Mouse (Mus musculus) hindbrain, postnatal 0 days (tissue): Measurements from ENCODE around the gene Hnrnpd. TPM values are rescaled to one million over a fixed set of nuclear protein-coding genes. Genes with fewer than 3 reads are reported as not detected.

ENCODE experiments used
- ATAC-seq: fragments of 200-750 bp; cut with Nextera tagmentation; 2 replicates; pipeline ENCODE4 v1.8.0; 2017; ENCODE audit warnings: mild to moderate bottlenecking, moderate TSS enrichment, moderate library complexity
- DNase-seq: peaks from one replicate; pipeline ENCODE4 v3.0.0-alpha.2; 2015; ENCODE audit warnings: low spot score
- H3K27ac ChIP-seq: fragments of 300-500 bp; sonication (generic); 2 replicates; pipeline ENCODE4 v1.5.1; 2014; ENCODE audit warnings: mild to moderate bottlenecking
- H3K27me3 ChIP-seq: fragments of 300-500 bp; sonication (generic); 2 replicates; pipeline ENCODE4 v1.6.1; 2014; ENCODE audit warnings: low read length, mixed read lengths; ENCODE audit not compliant: insufficient read depth
- H3K36me3 ChIP-seq: fragments of 300-500 bp; sonication (generic); 2 replicates; pipeline ENCODE4 v1.6.1; 2014; ENCODE audit warnings: low read length, mixed read lengths; ENCODE audit not compliant: insufficient read depth
- H3K4me1 ChIP-seq: fragments of 300-500 bp; sonication (generic); 2 replicates; pipeline ENCODE4 v1.6.1; 2014; ENCODE audit warnings: antibody characterized with exemption, low read length, mixed read lengths; ENCODE audit not compliant: insufficient read depth
- H3K4me2 ChIP-seq: fragments of 300-500 bp; sonication (generic); 2 replicates; pipeline ENCODE4 v1.6.1; 2014; ENCODE audit warnings: low read depth, mild to moderate bottlenecking, low read length, moderate library complexity, mixed read lengths
- H3K4me3 ChIP-seq: fragments of 300-500 bp; sonication (generic); 2 replicates; pipeline ENCODE4 v1.5.1; 2014; ENCODE audit warnings: low read length
- H3K9ac ChIP-seq: fragments of 300-500 bp; sonication (generic); replicated peaks from 2 replicates; pipeline ENCODE4 v1.6.1; 2014; ENCODE audit warnings: mild to moderate bottlenecking, low read length, moderate library complexity, mixed read lengths
- H3K9me3 ChIP-seq: fragments of 300-500 bp; sonication (generic); 2 replicates; pipeline ENCODE4 v1.6.1; 2016; ENCODE audit warnings: low read length, mixed read lengths
- CTCF ChIP-seq: IDR thresholded peaks from 2 replicates; pipeline ENCODE4 v1.5.1; 2016; ENCODE audit warnings: antibody characterized with exemption, control low read depth, low read depth
- WGBS: fragments of 180-500 bp; shearing (Covaris S2); extraction: QIAGEN DNeasy Blood & Tissue Kit; methylation state at CpG from one replicate; pipeline ENCODE4 v1.1.7; 2014; 5-methylcytosine and 5-hydroxymethylcytosine counted together
- polyA plus RNA-seq: library from polyadenylated mRNA; unstranded; fragments of >200 nt; fragmentation: Nextera tagmentation; extraction: Ambion mirVana; gene quantifications from 2 replicates; pipeline ENCODE4 v1.2.1, GENCODE M21; 2015
- total RNA-seq: library from RNA; depleted of rRNA; stranded (reverse); fragments of >200 nt; gene quantifications from 2 replicates; pipeline ENCODE4 v1.2.3, GENCODE M21; 2014; rRNA removed

Gene Hnrnpd
- total RNA-seq (28.6 and 30.2 TPM in 2 replicates), polyA plus RNA-seq (95.9 and 103 TPM in 2 replicates)

DNA sequence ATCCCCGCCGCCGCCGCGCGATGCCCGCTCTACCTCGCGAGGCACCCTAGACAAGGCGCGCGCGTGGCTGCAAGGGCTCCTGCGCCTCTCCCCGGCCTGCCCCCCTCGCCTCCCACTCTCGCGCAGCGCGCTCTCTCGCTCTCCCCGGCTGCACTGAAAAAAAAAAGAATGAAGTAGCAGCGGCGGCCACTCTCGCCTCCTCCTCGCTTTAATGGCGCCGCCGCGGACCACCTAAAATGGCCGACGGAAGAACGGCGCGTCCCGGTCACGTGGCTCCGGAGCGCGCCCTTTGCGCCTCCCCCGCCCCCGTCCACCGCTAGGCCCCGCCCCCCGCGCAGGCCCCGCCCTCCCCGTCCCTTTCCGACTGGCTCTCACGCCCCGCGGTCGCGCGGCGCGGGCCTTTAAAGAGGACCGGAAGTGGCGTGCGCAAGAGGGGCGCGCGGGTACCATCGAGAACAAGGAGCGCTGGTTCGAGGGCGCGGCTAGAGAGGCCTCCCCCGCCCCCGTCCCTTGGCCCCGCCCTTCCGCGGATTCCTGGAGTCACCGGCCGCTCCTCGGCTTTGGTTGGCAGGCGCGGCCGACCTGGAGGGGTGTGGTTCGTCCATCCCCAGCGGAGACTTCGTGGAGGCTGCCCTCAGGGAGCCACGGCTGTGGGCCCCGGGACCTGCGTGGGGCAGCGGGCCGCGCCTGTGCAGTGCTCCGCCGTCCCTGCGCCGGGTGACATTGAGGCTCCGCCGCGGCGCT, at the start of gene Hnrnpd, which contains the start of gene 4930524J08Rik:
TSS of gene Hnrnpd (minus strand) at position 240 of the 744 bp plus-strand sequence.
TSS of gene 4930524J08Rik (plus strand) at position 363 of the 744 bp plus-strand sequence.
- H3K4me1 ChIP-seq, result peaks cover 13% of the 10 kb centered on the region
- peak; percentile 99 for ATAC-seq

DNA sequence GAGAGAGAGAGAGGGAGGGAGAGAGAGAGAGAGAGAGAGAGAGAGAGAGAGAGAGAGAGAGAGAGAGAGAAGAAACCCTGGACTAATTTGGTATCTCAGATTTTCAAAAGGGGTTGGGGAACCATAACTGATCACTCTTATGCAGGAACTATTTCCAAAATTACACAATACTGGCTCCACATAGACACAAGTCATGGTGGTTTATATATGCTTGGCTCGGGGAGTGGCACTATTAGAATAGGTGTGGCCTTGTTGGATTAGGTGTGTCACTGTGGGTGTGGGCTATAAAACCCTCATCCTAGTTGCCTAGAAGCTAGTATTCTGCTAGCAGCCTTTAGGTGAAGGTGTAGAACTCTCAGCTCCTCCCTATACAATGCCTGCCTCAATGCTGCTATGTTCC, 46.1 kb upstream of the Hnrnpd start:
- Histone ChIP-seq H3K9me3 (0 out of 2 replicates have a peak, but pooled peaks cover 4% of the 10 kb centered on the region), H3K4me1 (no peaks in the 10 kb centered on the region), H3K27ac (no peak overlapping the region), H3K36me3 (no peaks in the 10 kb centered on the region), H3K9ac (no peak overlapping the region), H3K27me3 (no peaks in the 10 kb centered on the region), H3K4me2 (no peak overlapping the region), H3K4me3 (no peak overlapping the region)
- WGBS, result 83% methylated on average over 1 of the region's 1 CpGs
- ATAC-seq, result no peak
- DNase-seq, result no peak
- TF ChIP-seq CTCF, result no peak

More for the DNA sequence above, at the start of gene Hnrnpd, which contains the start of gene 4930524J08Rik:
- no peak for TF ChIP-seq CTCF
- Histone ChIP-seq H3K27me3 (no peaks in the 10 kb centered on the region), H3K9me3 (no peaks in the 10 kb centered on the region), H3K4me2 (peak within 1 kb of the TSS; percentile 78), H3K36me3 (no peaks in the 10 kb centered on the region), H3K9ac (peak within 1 kb of the TSS; percentile 98), H3K4me3 (peak within 1 kb of the TSS; percentile 92), H3K27ac (peak within 1 kb of the TSS; percentile 98)
- under 1% methylated on average over 76 of the region's 97 CpGs for WGBS
- peak; percentile 99 for DNase-seq

DNA sequence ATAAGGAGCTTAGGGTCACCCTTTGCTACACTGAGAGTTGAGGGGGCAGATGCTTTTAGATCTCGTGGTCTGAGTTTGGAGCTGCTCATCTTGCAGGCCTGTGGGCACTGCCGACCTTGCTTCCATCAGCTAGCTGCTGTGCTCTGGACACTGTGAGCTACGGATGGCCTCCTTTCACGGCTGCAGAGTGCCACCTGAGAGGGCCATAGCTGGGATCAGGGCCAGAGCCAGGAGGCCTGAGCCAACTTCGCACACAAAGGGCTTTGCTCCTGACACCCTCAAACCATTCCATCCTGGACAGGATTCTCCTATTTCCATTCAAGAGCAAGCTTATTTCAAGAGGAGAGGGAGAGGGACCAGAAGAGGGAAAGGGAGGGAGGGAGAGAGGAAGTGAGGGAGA, 45.7 kb upstream of the Hnrnpd start:
- Histone ChIP-seq H3K4me2 (no peak overlapping the region), H3K4me1 (no peaks in the 10 kb centered on the region), H3K4me3 (no peak overlapping the region), H3K36me3 (no peaks in the 10 kb centered on the region), H3K27me3 (no peaks in the 10 kb centered on the region), H3K9me3 (0 out of 2 replicates have a peak, but pooled peaks cover 4% of the 10 kb centered on the region), H3K27ac (no peak overlapping the region), H3K9ac (no peak overlapping the region)
- no peak for DNase-seq
- no peak for TF ChIP-seq CTCF
- 0 out of 2 replicates have a peak, but pooled peaks have one; percentile 10 for ATAC-seq
- WGBS, result 60% methylated on average over 5 of the region's 5 CpGs

DNA sequence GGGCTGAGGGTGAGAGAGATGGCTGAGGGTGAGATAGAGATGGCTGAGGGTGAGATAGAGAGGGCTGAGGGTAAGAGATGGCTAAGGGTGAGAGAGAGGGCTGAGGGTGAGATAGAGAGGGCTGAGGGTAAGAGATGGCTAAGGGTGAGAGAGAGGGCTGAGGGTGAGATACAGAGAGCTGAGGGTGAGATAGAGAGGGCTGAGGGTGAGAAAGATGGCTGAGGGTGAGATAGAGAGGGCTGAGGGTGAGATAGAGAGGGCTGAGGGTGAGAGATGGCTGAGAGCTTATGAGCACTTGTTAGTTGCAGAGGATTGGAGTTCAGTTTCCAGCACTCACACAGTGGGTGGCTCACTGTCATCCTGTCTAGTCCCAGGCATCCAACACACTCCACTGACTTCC, 41.4 kb upstream of the Hnrnpd start:
- no peak for TF ChIP-seq CTCF
- Histone ChIP-seq H3K36me3 (no peaks in the 10 kb centered on the region), H3K4me1 (no peaks in the 10 kb centered on the region), H3K9me3 (0 out of 2 replicates have a peak, but pooled peaks cover 4% of the 10 kb centered on the region), H3K9ac (no peak overlapping the region), H3K4me3 (no peak overlapping the region), H3K27ac (no peak overlapping the region), H3K27me3 (no peaks in the 10 kb centered on the region), H3K4me2 (no peak overlapping the region)
- no peak for ATAC-seq
- DNase-seq, result no peak

DNA sequence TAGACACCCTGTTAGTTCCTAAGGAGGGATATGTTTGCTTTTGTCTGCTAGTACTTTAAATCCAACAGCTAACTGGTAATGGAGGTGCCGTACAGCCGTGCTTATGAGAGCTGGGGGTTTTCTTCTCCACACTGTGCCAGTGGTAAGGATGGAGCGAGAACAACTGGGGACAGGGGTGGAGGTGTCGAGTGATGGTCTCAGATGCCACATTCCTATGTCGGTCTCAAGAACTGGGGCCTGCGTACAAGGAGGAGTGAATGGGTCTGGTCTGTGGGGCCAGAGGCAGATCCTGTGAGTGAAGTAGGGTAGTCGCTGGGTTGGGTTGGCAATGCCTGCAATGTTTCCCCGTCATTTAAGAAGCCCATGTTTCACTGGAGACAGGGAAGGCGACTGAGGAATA, 33.9 kb upstream of the Hnrnpd start:
- Histone ChIP-seq H3K36me3 (no peaks in the 10 kb centered on the region), H3K4me3 (no peak overlapping the region), H3K9me3 (no peaks in the 10 kb centered on the region), H3K27me3 (no peaks in the 10 kb centered on the region), H3K27ac (no peak overlapping the region), H3K4me1 (no peaks in the 10 kb centered on the region), H3K9ac (no peak overlapping the region), H3K4me2 (no peak overlapping the region)
- TF ChIP-seq CTCF, result no peak
- ATAC-seq (no peak), DNase-seq (no peak)
- WGBS, result 94% methylated on average over 9 of the region's 9 CpGs

DNA sequence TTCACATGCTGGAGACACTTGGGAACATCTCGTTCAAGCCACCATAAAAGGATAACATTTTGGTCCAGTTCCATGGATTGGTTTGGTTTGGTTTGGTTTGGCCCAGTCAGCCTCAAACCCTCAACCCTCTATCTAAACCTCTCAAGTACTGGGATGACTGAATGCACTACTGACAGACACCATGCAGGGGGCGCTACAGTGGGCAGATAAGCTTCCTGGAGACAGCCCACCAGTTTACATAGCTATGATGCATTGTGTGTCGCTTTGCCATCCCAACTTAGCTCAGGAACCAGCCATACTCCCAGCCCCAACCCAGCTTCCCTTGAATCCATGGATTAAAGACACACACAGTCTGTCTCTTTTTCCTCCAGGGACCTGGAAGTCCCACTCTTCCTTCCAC, 29.7 kb upstream of the Hnrnpd start:
- ATAC-seq, result no peak
- H3K4me2 ChIP-seq, result no peak overlapping the region

DNA sequence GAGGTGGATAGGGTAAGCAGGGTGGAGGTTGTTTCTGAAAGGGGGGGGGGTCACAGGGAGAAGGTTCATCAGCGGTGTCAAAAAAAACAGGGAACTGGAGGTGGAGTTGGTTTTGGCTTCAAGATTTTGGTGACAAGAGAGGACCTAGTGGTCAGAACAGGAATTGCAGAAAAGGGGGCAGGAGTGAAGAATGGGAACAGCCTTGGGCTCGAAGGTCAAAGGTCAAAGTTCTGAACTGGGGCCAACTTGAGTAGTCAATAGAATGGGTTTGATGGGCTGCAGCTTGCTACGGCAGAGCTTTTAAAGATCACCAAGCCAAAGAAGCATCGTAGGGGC, 28.3 kb upstream of the Hnrnpd start:
- Histone ChIP-seq H3K4me3 (no peak overlapping the region), H3K9me3 (no peaks in the 10 kb centered on the region), H3K4me2 (no peak overlapping the region), H3K27ac (no peak overlapping the region), H3K36me3 (no peaks in the 10 kb centered on the region), H3K9ac (no peak overlapping the region), H3K4me1 (no peaks in the 10 kb centered on the region), H3K27me3 (no peaks in the 10 kb centered on the region)
- ATAC-seq (no peak), DNase-seq (no peak)
- peak; percentile 15; the same call in 1 of the 2 replicates for TF ChIP-seq CTCF
- 81% methylated on average over 4 of the region's 4 CpGs for WGBS

More for the DNA sequence above, 29.7 kb upstream of the Hnrnpd start:
- DNase-seq, result no peak
- TF ChIP-seq CTCF, result no peak
- Histone ChIP-seq H3K27ac (no peak overlapping the region), H3K36me3 (no peaks in the 10 kb centered on the region), H3K9me3 (no peaks in the 10 kb centered on the region), H3K9ac (no peak overlapping the region), H3K4me3 (no peak overlapping the region), H3K27me3 (no peaks in the 10 kb centered on the region), H3K4me1 (no peaks in the 10 kb centered on the region)
- 56% methylated on average over 3 of the region's 3 CpGs for WGBS
